Mouse (Mus musculus) CD8-positive naive resting alpha-beta T cell, adult 2 months (primary cell): ENCODE data around the gene Map3k7cl.

Experiments used
- DNase-seq, 2 experiments: peaks; one replicate each; pipeline ENCODE4 v3.0.0; 2022; ENCODE audit warnings: low read depth in 2 of 2, low spot score in 2 of 2

The Map3k7cl gene

GRCm38 (mm10) chr16:87635213-87635755 is 82.2 kb downstream of the Map3k7cl start:
- DNase-seq: no peak

GRCm38 (mm10) chr16:87635841-87636240 is 82.7 kb downstream of the Map3k7cl start:
- DNase-seq: no peak

- DNase-seq: no peak
Measured at GRCm38 (mm10) chr16:87638098-87638497, 85.0 kb downstream of the Map3k7cl start.

GRCm38 (mm10) chr16:87642234-87642633 is 89.1 kb downstream of the Map3k7cl start:
- DNase-seq: no peak

- no peak for DNase-seq
Measured at GRCm38 (mm10) chr16:87644111-87644770, 91.1 kb downstream of the Map3k7cl start.
